Mouse (Mus musculus) spleen, adult 2 months (tissue): Measurements from ENCODE around the gene Ypel3.

ENCODE experiments used
- CTCF ChIP-seq: fragments of 200-500 bp; IDR thresholded peaks from 2 replicates; pipeline ENCODE4 v1.5.1; 2011; ENCODE audit warnings: mild to moderate bottlenecking, inconsistent platforms; ENCODE audit not compliant: insufficient read depth, insufficient read length, insufficient replicate concordance; ENCODE audit errors: extremely low read depth
- POLR2A ChIP-seq: fragments of 200-500 bp; IDR thresholded peaks from 2 replicates; pipeline ENCODE4 v1.6.1; 2011; ENCODE audit warnings: low read depth, low read length, inconsistent platforms

GRCm38 (mm10) chr7:126822741-126823140 is 46.0 kb downstream of the Ypel3 start:
- TF ChIP-seq CTCF: no peak
- TF ChIP-seq POLR2A: no peak
